Mouse (Mus musculus) heart, postnatal 0 days (tissue): Measurements from ENCODE around the gene Cd244a.

ENCODE experiments used
- CTCF ChIP-seq: IDR thresholded peaks from 2 replicates; pipeline ENCODE4 v1.5.1; 2016; ENCODE audit warnings: antibody characterized with exemption, control low read depth, low read depth
- EP300 ChIP-seq: IDR thresholded peaks from 2 replicates; pipeline ENCODE4 v1.6.1; 2016; ENCODE audit warnings: antibody characterized with exemption, low read depth

- TF ChIP-seq EP300 (no peak), CTCF (no peak)
These were observed 61.1 kb downstream of the Cd244a start for GRCm38 (mm10) chr1:171620091-171620490.
